Mouse (Mus musculus) frontal cortex, postnatal 14 days (tissue): ENCODE results near the gene Fnbp1.

ENCODE experiments used
- DNase-seq, 2 experiments: peaks; one replicate each; pipeline ENCODE4 v3.0.0; 2022; ENCODE audit warnings: low spot score in 2 of 2

Gene Fnbp1

DNA sequence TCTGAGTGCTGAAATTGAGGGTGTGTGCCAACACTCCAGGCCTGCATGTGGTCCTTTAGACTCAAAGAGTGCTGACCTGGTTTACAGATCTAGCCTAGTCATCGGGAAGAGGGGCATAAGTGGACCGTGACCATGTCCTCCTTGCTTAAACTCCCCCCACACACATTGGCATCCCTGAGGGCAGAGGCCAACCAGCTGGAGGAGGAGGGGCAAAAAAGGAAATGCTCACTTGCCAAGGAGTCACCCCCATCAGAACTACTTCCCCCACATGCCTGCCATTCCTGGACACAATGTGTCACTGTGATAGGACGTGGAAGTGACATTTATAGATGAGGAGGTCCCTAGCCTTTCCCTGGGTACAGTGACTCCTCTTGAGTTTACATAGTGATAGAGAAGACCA is 116.3 kb downstream of the Fnbp1 start:
- no peak for DNase-seq

DNA sequence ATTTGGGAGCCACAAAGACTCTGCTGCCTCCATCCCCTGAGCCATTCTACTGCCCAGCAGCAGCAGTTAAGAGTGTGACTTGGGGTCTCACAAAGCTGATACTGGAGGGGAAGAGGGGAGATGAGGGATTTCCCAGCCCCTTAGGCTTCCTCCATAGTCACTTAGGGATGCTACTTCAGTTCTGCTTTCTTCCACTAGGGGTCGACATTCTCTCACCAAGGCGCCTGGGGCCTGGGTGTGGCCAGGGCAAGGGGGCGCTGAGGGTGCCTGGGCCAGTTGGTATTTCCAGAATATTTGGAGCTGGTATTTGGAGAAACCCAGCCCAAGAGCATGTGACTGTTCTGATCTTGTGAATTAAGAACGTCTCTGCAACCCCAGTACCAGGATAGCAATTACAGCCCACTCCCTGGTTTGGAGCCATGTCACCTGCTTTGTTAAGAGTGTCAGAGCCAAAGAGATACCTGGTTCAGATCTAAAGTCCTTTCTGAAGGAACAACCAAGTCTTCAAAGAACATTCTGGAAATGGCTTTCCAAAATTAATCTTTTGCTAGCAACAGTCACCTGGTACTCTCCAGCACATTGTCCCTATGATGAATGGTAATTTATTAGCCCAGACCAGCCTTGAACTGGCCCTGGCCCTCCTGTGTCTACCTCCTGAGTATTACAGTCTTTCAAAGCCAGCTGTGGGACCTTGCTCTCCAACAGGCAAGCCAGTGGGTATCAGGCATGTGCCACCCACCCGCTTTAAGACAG is 117.0 kb downstream of the Fnbp1 start:
- peak in 1 of 2 experiments; percentile 46 for DNase-seq

DNA sequence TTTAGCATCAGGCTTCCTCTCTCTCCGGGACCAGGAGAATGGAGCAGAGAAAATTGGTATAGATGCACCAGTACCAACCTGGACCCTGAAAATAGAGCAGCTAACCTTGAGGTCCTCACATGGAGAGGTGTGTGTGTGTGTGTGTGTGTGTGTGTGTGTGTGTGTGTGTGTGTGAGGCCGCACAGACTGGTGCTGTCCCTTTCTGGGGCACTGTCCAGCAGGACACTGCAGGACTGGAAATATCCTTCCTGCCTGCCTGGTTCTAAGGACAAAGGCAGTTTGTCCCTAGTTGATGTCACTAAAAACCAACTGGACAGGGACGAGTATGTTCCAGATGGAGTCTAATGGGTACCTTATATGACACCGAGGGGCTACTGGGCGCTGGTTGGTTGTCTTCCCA is 117.9 kb downstream of the Fnbp1 start:
- DNase-seq = no peak

DNA sequence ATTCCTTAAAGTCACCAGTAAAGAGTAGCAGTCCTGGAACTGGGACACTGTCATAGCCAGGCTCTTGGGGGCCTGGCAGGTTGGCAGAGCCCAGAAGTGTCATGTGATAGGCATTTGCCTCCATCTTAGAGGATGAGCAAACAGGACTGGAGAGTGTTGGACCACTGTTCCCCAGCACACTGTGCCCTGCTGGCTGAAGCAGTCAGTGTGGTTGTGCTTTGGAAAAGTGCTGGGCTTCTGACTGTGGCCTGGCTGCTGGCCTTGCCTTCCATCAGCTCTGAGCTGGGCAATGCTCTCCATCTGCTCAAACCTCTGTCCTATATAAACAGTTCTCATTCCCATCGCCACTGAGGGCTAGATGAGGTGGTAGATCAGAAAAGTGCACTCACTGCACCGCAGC is 121.6 kb downstream of the Fnbp1 start:
- no peak for DNase-seq

DNA sequence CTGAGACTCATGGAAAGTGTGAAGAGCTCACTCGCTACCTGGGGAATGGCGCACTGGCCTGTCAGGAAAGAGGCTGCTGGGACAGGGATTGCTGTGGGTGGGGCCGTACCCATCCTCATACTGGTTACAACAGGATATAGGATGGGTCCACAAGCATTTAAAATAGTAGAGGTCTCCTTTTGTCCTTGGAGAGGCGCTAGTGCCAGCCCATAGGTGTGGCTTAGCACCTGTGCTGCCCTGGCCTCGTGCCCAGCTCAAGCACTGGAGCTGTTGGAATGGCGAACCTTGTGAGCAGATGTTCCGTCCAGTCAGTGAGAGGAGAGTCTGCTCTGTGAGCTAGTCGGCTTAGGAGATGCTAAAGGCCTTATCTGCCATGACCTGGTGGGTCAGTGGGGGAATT is 122.8 kb downstream of the Fnbp1 start:
- DNase-seq = no peak

DNA sequence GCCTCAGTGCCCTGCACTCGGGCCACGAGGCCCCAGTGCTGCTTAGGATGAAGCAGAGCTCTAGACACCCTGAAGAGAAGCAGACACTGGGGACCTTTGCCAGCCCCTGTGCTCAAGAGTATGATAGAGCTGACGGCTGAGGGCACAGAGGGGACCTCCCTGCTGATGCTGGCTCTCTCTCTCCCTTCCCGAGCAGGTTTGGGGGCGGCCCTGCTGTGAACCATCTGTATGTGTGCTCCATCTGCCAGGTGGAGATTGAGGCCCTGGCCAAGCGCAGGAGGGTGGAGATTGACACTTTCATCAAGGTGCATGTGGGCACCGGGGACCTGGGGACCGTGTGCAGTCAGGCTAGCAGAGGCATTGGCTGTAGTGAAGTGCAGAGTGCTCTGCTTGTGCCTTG is 123.3 kb downstream of the Fnbp1 start:
- no peak for DNase-seq

DNA sequence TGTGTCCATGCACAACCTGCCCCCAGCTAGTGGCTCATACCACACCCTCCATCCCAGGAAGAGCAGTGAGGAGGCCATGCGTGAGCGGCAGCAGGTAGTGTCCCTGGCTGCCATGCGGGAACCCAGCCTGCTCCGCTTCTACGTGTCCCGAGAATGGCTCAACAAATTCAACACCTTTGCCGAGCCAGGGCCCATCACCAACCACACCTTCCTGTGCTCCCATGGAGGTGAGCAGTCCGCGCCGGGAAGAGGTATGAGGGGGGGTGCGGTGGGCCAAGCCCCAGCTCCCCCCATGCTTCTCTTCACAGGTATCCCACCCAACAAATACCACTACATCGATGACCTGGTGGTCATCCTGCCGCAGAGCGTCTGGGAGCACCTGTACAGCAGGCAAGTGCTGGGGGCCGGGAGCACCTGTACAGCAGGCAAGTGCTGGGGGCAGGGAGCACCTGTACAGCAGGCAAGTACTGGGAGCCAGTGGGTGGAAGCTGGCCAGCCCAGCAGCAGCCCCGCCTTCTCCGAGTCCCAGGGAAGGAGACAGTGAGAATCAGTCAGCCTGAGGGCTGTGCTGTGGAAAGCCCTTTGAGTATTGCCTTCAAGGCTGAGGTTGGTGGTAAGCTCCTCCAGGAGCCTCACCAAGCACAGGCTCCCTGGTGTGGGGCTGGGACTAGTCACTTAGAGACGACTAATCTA is 124.0 kb downstream of the Fnbp1 start:
- no peak for DNase-seq

DNA sequence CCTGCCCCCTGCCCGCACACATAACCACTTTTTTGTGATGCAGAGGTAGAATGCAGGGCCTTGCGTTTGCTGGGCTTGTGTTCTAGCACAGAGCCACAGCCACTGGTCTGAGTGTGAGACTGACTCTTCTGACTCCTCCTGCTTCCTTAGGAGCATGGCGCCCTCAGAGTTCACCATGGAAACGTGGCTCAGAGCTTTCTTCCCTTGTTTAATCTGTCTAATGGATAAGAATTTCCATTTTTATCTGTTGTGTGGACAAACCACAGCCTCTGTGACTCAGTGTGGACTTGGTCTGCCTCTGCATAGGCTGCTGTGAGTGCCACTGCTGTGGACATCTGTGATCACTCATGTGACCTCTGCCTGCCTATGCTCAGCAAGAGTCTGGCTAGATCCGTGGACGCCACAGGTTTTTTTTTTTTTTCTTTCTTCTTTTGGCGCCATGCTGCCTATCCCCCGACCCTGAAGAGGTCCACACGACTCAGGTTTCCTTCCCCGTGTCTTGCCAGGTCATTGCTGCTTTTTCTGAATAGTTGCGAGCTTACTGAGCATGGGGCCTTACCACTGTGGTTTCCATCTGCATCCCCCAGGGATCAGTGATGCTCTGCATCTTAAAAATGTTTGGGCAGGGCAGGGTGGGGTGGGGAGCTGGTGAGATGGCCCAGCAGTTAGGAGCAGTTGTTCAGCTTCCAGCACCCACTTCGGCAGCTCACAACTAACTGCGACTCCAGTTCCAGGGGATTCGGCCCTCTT is 128.3 kb downstream of the Fnbp1 start:
- no peak for DNase-seq

DNA sequence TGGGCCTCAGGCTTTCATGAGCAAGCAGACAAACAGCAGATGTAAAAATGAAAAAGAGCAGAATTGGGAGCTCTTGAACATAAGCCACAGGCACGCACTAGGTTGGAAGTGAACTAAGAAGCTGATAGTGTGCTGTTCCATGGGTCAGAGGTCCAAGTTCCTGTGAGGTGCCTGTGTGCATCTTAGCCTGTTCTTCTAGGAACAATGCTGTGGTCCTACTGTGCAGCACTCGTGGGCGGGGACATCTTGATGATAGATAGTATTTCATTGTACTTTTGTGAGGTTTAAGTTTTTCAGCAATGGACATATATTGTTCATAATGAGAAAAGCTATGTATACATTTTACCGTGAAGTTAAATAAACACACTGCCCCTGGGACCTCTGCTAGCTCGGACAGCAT is 134.6 kb downstream of the Fnbp1 start:
- no peak for DNase-seq

DNA sequence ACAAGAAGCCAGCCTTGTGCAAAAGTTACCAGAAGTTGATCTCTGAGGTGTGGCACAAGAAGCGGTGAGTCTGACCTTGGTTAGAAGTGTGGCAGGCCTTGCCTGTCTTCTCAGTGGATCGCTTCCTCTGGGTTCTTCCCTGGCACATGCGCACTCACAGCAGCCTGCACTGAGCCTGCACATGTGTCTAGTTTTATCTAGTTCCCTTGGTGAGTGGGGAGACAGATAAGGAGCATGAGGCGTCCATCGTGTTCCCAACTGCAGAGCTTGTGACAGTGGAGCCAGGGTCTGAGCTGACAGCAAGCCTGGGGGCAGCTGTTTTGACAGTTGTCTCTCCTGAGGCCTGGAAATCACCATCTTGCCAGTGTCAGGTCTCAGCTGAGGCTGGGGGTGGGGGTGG is 135.4 kb downstream of the Fnbp1 start:
- no peak for DNase-seq

DNA sequence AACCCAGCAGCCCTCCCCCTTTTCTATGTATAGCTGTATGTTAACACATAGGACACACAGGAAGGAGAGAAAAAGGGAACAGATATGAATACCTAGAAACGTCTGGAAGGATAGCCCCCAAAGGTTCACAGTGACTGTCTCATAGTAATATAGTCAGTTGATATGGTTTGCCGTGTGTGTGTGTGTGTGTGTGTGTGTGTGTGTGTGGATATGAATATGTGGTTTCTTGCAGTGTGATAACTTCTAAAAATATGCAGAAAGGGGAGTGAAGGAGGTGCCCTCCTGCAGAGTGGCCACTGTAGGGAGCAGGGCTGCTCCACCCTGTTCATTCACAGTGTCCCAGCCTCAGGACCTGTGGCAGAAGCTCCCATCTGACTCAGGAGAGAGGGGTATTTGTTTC is 136.4 kb downstream of the Fnbp1 start:
- DNase-seq = no peak

DNA sequence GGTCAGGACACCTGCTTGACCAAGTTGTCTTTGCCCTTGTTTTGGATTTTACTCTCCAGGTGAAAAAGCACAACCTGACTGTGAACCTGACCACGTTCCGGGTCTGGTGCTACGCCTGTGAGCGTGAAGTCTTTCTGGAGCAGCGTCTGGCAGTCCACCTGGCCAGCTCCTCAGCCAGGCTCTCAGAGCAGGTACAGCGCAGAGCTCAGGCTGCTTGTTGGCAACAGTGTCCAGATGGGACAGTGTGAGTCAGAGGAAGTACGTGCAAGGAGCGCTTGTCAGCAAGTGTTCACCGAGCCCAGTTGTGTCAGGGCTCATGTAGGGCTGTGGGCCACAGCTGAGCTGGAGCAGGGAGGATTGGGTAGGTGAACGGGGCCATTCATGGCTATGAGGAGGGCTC is 139.0 kb downstream of the Fnbp1 start:
- no peak for DNase-seq

DNA sequence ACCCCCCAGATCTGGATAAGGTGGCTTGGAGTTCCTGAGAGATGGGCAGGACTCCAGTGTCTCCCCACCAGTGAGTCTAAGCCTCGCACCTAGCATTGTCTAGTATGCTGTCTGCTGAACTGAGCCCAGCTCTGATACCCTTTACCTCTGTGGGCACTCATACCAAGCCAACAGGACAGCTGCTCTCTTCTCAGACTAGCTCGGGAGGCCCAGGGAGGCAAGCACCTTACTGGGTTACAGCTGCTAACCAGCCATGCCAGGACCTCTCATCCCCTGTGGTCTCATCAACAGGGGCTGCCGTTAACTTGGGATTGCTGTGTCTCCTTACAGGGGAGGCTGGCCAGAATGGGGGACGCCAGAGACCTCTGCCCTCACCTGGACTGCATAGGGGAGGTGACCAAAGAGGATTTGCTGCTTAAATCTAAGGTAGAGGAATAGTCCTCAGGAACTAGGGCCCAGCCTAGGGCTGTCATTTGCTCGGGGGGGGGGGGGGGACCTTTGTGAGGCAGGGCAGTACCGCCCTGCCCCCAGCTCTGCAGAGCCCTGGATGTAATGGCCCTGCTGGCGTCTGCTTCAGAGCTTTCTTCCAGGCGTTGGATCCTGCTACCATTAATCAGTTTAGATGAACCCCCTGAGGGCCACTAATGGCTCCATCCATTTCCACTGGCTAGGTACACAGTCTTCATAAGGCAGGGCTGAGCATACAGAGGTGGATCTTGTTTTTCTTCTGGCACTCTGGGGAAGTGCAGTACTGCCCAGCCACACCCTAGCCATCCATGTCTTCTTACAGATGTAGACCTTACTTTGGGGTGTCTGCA is 143.2 kb downstream of the Fnbp1 start:
- DNase-seq = no peak

DNA sequence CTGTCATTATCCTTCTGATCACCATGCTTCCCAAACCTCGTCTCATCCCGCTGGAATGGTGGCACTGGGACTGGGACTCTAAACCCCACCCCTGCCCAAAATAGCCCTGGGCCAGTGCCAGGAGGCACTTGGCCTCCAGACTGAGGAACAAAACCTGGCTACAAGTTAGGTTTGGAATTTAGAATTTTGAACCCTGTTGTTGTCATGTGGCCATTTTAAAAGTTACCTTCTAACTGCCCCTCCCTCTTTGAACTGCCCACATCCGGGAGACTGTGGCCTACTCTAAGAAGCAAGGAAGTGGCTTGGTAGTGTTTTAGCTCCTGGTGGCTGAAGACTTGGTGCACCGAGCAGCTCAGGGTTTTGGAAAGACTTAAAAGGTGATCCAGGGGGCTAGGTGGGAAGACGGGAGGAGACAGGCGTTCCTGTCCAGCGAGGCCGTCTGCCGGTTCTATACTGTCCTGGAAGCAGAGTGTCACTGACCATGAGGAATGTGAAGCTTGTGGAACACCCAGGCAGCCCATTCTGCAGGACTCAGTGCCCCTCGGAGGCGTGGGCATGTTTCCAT is 146.3 kb downstream of the Fnbp1 start:
- DNase-seq = no peak

DNA sequence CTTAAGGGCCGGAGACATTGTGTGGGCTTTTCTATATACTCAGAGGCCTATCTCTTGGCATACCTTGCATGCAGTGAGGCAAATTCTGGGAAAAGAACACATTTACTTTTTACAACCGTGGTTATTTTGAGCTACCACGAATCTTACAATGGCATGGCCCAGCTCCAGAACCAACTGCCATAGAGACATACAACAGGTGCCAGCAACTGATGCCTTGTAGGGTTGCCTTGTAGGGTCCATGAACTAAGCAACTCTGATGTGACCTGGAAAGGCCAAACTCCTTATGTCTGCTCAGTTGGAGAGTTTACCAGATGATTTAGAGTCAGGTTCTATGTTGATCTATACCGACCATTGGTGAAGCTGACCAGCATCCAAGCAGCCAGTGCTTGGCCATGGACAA is 147.0 kb downstream of the Fnbp1 start:
- DNase-seq = no peak

DNA sequence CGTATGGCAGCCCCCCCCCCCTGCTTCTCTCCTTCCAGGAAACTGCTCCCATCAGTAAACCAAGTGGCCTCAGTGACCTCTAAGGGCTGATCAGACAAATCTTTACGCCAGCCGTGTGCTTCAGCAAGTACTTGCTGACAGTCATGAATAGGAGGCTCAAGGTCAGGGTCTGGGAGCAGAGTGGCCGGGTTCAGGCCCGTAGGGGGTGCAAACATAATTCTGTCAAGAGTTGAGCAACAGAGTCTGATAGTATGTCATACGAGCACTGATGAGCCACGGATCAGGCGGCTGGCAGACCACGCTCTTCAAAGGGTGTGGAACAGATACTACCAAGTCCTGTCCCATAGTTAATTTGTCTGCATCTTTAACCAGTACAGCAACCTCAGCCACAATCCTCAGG is 151.6 kb downstream of the Fnbp1 start:
- no peak for DNase-seq

DNA sequence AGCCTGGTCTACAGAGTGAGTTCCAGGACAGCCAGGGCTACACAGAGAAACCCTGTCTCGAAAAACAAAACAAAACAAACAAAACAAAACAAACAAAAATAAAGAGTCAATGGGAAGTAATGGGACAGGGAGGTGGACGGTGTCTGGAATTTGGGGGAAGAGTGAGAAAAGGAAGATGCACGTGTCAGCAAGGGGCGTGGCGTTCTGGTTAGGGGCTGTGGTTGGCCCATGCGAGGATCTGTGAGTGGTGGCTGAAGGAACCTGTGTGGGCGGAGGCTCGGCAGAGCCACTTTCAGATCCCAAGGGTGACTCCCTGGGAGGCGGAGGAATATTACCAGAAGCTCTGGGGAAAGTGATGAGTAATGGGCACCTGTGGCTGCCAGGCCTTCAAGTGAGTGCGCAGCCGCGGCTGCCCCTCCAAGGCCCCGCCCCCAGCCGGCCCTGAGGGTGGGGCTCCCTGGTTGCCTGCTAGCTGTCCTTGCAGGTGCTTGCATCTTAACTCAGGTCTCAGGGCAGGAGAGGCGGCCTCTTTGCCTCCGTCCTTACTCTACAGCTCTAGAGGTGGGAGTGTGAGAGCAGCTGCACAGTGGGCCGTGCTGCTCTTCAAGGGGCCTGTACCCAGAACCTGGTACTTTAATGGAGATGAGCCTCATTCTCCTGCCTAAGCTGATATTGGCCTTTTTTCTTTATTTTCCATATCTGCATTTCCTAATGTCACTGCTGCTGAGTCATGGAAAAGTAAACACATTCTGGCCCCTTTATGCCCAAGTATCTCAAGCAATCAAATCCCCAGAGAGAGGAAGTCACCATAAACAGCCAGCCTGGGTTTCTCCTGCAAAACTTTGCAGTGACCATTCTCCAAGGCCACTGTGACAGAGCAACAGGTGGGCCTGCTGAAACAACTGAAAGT is 156.4 kb downstream of the Fnbp1 start:
- DNase-seq = no peak

DNA sequence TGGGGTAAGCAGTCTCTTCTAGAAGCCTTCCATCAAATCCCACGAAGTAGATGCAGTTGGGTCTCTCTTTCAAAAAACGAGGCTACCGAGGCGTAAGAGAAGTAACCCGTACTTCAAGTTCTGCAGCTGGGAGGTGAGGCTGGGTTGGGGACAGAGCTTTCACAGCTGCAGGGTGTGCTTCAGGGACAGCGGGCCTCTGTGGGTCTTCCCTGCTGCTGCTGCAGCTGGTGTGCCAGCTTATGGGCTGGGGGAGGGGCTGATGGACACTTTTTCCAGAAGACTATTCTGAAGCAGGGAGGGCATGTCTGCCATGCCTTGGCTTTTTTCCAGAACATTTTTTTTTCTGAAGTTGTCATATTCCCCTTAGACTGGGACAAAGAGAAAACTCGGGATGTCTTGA is 158.8 kb downstream of the Fnbp1 start:
- no peak for DNase-seq

DNA sequence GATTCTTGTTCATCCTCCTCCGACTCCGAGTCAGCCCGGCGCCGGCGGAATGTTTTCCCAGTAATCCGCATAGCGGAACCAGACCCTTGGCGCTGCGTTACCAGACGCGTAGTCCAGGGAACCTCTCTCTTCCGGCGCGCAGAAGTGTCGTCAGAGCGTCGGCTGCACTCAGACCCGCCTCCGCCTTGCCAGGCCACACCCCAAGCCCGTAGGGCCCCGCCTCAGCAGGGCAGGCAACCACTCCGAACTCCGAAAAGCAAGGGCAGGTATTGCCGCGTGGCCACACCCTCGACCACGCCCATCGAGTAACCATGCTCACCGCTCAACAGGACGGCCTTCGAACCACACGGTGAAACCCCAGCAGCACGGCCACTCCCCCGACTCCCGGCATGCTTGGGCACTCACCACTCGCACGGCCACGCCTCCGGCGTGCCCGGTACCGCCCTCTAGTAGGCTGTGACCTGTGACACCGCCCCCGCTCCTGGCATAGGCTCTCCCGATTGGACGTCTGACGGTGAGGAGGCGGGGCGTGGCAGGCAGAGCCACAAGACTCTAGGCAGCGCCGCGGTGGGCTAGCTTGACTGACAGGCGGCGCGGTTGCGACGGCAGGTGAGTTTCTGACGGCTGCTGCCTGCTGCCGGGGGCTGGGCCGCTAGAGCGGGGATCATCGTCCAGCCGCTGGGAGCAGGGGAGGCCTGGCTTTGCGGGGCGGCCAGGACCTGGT is 159.9 kb downstream of the Fnbp1 start, which contains the start of the genes BC005624 and Usp20:
TSS of gene BC005624 (minus strand) at position 412 of the 724 bp plus-strand sequence.
TSS of gene Usp20 (plus strand) at position 490 of the 724 bp plus-strand sequence.
- peak; percentile 99 for DNase-seq
